Mouse (Mus musculus): Measurements from ENCODE around the gene Col12a1.
"Not testable (repeated sequence)": the region's sequence is repeated elsewhere in the genome, so short reads cannot be mapped to it uniquely, and the experiment has no call there.

The Col12a1 gene

DNA sequence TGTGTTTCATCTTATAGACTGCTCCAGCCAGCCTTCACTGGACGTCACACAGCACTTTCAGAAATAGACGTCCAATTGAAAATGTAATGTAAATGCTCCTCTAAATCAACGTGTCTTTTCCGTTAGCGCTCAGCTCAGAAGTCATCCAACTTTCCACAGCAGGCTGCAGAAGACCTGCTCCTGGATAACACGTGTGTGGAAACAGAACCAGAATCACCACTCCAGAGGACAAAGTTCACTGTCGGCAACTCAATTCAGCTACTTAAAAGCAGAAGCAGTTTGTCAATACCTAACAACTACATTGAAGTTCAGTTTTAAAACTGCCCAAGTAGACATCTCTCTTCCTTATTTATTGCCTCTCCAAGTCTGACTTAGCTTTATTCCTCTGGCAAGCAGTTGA is 29.3 kb downstream of the Col12a1 start:
- DNase-seq = no peak

- DNase-seq = no peak
These were observed 31.4 kb downstream of the Col12a1 start for GRCm38 (mm10) chr9:79687227-79687626.

DNA sequence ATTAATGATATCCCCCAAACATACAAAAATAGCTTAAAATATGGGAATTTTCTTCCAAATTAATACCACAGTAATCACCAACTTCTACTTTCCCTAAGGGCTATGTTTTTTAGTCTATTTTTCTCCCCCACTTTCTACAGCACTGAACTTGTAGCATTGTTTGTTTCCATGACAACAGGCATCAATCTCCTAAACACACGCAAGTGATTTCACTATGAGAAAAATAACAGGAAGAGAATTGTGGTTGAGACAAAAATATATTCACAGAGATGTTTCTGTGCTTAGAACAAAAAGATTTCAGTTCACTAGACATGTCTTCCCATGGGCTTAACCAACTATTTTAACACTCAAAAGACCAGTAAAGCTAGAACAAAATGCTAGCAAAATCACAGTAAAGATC is 32.6 kb downstream of the Col12a1 start:
- no peak for DNase-seq

DNA sequence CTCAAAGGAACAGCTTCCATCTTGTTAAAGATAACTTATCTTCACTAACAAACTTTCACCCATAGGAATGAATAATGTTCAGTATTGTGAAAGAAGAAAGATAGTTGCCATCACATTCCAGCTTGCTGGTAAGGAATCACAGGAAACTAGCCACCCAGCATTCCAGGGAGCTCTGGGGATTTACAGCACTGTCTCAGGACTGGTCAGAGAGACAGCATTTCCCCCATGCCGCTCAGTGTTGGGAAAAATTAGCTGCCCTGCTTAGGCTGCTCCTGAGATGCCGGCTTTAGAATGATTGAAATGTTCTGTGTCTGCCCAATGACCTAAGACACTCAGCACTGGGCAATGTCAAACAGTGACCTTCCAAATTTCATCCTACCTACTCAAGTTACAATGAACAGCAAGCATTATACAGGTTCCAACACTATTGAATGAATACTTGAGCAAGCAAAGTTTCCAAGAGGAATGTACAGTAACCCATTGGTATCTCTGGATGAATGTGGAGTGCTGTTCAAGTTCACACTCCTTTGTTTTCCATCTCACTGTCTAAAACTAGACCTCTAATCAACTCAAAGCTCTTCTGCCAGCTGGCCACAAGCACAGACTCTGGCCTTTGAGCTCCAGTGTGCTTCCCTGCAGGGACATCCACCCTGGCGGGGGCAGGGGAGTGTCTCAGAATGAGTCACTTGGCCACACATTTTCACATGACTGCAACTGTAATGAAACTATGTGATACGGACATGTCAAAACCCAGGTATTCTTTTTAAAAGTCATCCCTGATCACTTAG is 38.0 kb downstream of the Col12a1 start:
- no peak for DNase-seq

- not testable (repeated sequence) for DNase-seq
These were observed 49.8 kb downstream of the Col12a1 start for GRCm38 (mm10) chr9:79668806-79669205.

GRCm38 (mm10) chr9:79653327-79654150 is 65.1 kb downstream of the Col12a1 start:
- no peak for DNase-seq

GRCm38 (mm10) chr9:79648587-79648986 is 70.0 kb downstream of the Col12a1 start:
- DNase-seq = no peak

DNA sequence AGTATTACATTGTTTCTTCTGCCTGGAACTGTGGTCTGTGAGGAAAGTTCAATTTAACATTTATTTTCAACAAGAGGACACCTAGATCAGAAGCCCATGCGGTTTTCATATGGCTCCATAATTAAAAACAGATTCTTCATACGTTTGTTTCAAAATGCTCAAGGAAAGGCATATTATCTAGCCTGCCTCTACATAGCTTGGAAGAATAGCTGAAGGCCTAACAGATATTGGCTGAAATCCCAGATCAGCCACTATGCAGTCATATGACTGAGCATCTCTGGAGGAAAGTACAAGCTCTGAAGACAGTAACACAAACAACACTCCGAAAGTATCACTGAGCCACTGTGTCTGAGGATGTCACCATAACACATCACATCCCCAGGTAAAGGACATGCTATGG is 72.9 kb downstream of the Col12a1 start:
- DNase-seq = no peak

DNA sequence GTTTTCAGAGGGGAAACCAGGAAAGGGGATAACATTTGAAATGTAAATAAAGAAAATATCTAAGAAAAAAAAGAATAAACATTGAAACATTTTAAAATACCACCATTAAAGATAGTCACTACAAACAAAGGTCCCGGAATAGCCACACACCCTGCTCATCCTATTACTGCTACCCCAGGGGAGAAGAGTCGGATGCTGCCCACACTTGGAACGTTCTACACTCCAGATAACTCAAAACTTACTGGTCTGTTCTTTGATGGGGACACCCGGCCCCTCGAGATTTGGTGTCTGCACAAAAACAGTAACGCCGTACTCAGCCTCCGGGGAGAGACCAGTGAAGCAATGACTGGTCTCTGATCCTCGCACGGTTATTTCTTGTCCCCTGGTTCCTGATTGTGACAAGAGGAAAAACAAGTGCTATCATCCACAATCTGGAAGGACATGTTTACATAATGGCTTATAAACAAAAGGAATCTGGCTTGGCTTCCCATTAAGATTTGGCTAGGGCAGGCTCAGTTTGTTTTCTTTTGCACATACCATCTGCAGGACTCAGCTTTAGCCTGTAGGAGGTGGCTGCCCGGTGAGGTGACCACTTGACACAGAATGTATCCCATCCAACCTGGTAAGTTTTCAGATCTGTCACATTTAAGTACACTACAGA is 79.1 kb downstream of the Col12a1 start:
- no peak for DNase-seq

DNA sequence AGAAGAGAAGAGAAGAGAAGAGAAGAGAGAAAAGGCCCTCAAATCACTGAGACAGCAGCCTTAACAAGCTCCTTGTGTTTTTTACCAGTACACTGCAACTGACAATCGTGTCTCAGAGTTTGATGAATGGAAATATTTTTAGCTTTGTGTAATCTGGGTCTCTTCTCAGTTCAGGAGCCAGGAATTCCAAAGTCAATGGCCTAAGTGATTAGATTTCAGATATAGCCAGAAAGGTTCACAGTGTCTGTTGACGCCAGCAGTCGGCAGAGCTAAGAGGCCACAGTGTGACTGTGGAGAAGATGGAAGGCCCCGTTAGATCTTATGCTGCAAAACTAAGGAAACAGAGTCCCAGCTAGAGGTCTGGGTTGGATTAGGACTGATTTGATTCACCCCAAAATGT is 80.8 kb downstream of the Col12a1 start:
- no peak for DNase-seq

DNA sequence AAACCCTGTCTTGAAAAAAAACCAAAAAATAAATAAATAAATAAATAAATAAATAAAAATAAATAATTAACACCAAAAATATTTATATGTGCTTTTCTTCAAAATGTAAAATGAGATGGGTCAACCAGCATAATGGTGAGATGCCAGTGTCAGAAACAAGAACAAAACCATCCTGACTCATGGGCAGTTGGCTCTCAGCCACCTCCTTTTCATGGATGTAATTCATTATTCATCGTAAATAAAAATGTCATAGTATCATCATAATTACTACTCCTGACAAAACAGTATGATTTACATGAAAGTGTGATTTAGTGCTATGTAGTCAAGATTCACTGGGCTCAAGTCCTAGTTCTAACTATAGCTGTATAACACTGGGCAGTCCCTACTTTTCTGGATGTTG is 84.6 kb downstream of the Col12a1 start:
- no peak for DNase-seq

DNA sequence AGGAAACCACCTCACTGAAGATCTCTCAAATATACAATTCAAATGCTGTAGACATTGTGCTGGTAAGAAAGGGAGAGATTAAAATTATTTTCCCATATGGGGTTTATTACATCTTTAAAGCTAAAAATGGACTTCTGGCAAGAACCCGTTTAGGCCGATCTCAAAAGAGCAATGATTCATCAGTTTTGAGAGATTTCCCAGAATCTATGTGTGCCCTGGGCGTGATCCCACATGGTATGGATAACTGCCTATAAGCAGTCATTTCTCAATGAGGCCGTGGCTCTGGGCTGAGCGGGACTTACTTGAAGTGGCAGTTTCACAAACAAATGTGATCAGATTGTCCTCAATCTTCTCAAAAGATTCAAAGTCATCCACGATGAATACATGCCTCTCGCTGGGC is 87.4 kb downstream of the Col12a1 start:
- no peak for DNase-seq

DNA sequence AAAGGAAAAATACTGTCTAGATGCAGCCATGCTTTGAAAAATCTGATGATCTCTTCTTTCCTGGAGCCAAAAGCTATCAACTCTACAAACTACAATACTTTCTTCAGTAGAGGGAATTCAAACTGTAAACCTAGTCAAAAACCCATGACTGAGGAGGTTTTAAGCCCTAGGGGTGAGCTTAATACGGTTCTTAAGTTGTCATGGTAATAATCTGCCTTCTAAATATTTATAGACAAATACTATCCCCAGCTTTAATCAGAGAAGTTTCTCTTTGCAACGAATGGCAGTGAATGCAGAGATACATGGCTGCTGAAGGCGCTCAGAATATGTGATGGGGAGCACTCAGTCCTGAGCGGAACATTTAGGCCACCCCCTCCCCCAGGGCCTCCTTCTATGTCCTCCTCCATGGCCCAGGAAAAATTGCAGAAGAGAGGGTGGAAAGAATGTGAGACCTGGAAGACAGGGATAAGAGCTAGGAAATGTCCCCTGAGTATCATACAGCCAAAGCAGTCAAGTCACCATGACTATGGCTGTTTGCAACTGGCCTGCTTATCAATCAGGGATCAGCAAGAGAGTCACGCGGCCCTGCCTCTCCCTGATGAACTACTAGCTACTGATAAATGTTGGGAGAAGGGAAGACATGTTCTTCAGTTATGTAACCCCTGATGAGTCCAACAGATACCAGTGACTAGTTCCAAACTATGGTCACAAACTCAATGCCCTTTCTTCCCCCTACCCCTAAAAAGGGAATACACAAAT is 99.6 kb downstream of the Col12a1 start:
- DNase-seq = no peak

GRCm38 (mm10) chr9:79617336-79617735 is 101.3 kb downstream of the Col12a1 start:
- no peak for DNase-seq

- DNase-seq = no peak
These were observed 102.6 kb downstream of the Col12a1 start for GRCm38 (mm10) chr9:79616040-79616439.

DNA sequence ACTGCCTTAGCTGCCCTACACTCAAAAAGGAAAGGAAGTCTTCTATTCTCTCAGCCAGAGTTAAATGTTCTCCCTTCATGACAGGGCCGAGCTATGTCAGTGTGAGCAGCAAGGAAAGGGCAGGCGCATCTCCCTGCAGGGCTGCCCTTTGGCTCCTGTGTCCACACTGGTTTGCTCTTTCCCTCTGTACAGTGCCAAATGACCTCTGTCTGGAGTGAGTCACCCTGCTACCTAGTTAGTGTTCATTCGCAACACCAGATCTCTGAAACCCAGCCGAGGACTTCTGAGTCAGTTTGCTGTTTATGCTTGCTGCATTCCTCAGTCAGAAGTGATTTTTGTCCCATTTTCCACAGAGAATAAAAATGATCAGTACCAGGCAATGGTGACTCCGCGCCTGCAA is 108.3 kb downstream of the Col12a1 start:
- no peak for DNase-seq

- DNase-seq = no peak
These were observed 109.0 kb downstream of the Col12a1 start for GRCm38 (mm10) chr9:79609661-79610060.

DNA sequence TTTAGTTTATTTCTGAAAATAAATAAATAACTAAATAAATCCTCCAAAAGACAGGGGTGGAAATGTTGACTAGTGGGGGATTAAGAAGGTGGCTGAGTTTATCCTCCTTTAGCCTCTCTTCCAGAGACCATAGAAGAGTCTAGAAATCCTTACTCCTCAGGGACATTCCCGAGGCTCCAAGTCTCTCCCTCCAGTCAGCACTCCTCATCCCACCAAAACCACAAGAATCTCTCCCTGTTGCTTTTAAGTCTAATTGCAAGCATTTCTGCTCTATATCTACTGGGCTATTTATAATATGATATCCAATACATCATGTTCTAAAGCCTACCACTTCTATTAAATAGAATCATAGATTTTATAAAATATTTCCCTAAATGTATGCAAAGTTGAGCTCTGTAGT is 109.8 kb downstream of the Col12a1 start:
- DNase-seq = no peak

DNA sequence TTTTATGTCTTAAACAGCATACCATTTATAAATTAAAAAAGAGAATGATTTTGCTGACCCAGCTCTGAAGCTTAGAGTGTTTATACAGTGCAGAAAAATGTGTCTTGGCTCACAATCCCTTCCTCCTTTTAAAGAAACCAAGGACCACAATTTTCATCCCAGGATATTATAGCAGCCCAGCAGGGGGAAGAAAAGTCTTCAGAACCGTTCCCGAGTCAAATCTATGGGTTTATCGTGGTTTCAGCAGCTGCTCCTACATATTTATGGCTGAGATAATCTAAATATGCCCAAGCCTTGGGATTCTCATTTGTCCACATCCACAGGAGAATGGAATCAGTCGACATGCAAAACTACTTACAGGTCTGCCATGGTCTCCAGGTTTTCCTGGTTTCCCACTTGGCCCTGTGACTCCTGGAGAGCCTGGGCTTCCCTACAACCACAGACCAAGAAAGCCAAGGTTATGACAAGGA is 110.5 kb downstream of the Col12a1 start:
- no peak for DNase-seq

DNA sequence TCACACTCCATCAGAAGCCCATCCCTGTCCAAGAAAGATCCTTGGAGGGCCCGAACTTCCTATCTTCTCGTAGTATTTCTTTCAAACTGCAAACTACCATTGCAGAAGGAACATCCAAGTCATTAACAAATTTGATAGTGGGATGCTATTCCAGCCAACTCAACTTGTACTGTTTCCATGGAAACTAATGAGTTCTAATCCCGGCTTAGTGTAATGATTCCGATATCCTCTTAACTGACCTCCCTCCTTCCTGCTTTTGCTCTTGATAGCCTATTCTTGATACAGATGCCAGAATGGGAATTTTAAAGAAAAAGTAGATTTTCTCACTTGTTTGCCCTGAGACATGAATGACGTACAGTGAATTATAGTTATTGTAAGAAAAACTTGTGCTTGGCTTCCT is 112.5 kb downstream of the Col12a1 start:
- no peak for DNase-seq

GRCm38 (mm10) chr9:79605722-79606121 is 112.9 kb downstream of the Col12a1 start:
- DNase-seq = no peak

GRCm38 (mm10) chr9:79604546-79604945 is 114.1 kb downstream of the Col12a1 start:
- no peak for DNase-seq

GRCm38 (mm10) chr9:79603448-79603847 is 115.2 kb downstream of the Col12a1 start:
- DNase-seq = no peak

All from cerebellum, adult 8-10 months (tissue).